Mouse (Mus musculus): Measurements from ENCODE around the gene Gm17268.

Gene Gm17268

DNA sequence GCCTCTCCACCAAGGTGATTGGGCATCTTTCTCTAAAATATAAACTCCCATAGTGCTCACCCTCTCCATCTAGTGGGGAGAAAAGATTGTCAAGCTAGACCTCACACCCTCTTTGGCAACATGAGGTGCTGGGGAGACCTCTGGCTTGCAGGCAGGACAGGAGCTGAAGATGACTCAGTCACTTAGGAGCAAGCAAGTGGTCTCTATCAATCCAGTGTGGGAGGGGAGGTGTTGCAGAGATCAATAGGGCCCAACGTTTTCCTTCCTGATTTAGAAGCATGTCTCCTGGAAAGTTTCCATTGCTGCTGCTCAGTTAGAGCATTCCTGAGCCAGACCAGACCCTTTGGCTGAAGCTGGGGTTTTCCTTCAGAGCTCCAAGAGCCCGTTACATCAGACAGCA lies at the start of gene Gm17268:
Gene Gm17268 (minus strand): TSS at position 28 of the 400 bp plus-strand sequence.
- DNase-seq (ENCODE audit: low read depth, low spot score): no peak

DNA sequence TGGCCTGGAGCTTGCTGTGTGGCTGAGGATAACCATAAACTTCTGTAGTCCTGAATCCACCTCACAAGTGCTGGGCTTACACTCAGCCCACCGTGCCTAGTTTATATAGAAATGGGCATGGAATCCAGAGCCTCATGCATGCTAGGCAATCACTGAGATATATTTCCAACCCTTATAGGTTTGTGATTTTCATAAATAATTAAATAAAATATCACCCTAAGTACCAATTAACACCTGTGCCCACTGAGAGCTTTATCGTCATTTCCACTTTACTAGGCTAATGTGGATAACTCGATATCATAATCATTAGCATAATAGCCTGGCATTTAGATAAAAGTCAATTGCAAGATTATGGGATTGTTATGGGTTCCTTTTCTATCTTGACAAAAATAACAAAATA lies 46.0 kb upstream of the Gm17268 start:
- no peak for DNase-seq (ENCODE audit: low read depth, low spot score)

DNA sequence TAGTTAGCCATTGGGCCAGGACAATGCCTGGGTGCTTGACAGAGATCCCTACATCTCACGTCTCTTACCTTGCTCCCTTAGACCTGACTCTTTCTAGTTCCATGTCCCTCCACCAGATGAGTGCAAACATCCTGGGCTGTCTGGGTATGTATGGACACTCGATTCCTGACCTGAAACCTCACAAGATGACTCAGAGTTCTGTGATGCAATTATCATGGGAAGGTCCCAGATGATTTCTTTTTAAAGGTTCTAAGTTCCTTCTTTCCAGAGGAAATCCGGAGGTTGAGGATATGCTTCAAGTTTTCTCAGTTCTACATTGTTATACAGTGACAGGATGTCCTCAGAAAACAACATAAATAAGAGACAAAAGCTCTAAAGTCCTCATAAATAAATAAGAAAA lies 42.5 kb upstream of the Gm17268 start:
- no peak for DNase-seq (ENCODE audit: low read depth, low spot score)

DNA sequence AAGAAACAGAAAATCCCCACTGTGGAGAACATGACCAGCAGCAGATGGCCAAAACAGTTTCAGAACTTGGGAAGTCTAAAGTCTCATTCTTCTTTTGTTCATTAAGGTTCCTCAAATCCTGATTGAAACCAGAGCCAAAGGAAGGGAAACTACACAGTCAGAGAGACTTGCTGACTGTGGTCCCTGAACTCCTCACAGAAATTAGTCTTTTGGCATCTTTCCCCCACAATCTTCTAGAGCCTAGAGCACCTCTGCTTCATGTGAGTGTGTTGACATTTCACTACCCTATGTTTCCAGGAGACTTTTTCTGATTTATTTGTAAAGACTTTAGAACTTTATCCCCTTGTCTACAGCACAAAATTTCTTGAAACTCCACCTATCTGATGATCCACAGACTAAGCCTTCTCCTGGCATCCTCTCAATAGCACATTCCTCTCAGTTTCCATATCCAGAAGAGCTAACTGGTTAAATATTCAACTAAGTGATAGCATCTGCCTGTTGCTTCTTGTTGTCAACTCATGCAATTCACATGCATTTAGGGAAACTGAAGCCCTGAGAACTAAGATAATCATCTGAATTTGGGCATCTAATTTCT lies 39.9 kb upstream of the Gm17268 start:
- DNase-seq (ENCODE audit: low read depth, low spot score): no peak

DNA sequence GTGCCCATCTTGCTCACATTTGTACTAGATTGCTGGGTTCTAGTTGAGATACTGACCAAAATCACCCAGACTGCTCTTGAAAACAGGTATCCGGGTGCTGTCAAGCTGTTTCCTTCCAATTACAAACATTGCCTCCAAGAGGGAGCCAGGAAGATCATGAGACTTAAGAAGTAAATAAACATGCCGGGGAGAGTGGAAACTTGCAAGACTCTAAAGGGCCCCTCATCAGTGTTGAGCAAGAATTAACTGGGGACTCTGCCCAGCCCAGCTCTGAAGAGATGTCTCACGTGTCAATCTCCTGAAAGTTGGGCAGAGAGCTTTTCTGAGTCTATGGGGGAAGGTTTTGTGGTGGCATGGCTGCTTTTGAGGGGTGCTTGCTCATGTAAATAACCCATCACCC lies 38.7 kb upstream of the Gm17268 start:
- DNase-seq (ENCODE audit: low read depth, low spot score): no peak

DNA sequence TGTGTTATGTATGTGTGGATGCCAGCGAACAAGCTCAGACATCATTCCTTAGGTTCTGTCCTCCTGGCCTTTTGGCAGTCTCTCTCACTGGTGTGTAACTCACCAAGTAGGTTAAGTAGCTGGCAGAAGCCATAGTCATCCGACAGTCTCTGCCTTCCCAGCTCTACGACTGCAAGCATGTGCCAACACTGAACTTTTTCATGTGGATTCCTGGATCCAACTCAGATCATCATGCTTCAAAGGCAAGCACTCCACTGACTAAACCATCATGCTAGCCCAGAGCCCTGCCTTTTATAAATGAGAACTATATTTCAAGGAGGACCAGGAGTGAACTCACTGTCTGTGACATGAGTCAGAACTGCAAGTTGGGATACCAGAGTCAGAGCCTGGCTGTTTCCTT lies 35.3 kb upstream of the Gm17268 start:
- DNase-seq (ENCODE audit: low read depth, low spot score): no peak

DNA sequence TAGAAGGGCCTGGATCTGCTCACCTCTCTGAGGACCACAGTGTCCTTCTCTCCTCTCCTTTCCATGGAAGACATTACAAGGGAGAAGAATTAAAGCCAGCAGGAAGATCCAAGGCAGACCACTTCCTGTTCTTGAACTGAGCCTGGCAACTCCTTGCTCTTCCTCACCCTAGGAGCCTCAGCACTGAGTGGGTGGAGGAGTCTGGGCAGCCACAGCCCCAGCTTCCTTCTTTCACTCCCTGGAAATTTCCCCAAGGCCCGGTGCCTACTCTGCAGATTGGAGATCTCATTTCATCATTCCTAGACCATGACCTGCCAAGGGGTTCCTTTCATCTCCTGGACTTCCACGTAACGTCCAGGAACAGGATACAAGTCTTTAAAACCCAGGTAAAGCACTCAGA lies 34.6 kb upstream of the Gm17268 start:
- no peak for DNase-seq (ENCODE audit: low read depth, low spot score)

DNA sequence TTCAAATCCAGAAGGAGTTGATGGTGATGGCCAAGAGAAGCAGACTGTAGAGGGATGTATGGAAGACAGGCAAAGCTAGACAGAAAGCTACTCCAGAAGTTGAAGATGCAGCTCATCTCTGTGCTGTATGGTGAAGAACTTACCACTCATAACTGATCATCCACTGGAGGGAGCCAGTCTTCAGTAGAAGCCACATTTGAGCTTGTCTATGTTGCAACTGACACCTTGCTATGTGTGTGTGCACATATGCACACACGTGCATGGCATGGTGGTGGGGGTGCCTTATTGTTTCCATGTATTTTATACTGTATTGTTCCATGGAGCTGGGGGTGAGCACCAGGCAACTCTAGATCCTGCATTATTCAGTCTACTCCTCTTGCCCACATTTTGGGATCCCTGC lies 34.0 kb upstream of the Gm17268 start:
- DNase-seq (ENCODE audit: low read depth, low spot score): no peak

DNA sequence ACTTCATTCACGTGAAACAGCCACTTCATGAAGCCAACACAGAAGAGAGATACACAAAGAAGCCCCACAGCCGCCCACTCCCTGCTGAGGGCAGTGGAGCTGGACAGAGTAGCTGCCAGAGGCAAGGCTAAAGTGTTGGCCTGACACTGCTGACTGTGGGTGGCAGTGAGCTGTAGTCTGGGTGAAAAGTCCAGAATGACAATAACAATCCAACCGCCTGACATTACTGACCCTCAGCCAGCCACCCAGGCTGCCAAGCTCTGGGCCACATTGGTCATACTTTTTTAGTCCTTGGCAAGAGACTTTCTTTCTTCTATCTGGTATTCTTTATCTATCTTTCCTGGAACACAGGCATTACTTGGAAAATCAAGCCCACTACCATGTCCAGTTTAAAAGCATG lies 32.7 kb upstream of the Gm17268 start:
- DNase-seq (ENCODE audit: low read depth, low spot score): no peak

DNA sequence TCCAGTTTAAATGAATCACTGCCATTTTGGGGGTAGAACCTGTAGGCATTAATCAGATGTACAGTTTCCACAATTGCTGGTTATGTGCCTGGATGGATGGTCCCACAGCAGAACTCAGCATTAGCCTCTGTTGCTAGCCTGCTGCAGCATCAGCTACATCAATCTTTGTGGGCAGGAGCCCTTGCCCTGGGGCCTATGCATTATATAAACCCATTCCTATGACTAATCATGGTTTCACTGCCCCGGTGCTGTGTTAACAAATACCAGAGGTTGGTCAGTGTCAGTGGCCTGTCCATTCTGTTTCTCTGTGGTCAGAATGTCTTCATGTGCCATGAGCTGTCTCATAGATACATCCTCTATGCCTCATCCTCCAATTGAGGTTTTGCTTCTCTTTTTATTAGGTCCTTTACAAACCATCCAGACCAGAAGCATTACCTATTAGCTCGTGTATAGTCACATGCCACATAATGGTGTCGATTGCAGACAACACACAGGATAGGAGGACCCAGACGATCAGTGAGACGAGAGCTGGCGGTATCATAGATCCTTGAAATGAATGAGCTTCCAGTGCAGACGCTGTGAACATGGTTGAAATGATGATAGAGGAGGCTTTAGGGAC lies 28.7 kb upstream of the Gm17268 start:
- DNase-seq (ENCODE audit: low read depth, low spot score): no peak

DNA sequence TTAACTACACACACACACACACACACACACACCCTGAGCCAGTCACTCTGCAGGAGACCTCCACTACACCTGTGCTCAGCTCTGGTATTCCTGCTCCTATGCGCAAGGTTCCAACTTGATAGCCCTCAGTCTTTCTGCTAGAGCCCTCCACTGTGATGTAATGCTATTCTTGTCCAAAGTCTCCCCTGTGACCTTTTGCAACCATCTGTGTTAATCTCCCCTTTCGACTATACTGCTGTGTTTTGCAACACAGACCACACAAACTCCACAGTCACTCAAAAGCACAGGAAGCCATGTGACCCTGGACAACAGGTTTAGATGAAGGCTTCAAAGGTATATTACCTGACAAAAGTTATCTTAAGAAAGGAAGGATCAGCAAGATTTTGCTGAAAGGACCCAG lies 25.1 kb upstream of the Gm17268 start:
- no peak for DNase-seq (ENCODE audit: low read depth, low spot score)

DNA sequence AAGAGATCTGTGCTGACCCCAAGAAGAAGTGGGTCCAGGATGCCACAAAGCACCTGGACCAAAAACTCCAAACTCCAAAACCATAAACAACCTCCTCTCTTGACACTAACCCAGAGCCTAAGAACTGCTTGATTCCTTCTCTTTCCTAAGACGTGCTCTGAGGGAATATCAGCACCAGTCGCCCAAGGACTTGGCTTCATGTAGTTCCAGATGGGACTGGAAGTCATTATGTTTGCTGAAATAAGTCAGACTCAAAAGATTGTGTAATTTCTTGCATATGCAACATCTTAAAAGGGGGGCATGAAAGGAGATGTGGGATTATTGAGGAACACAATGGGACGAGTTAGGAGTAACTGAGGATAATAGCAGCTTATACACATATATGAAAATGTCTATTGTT lies 23.9 kb upstream of the Gm17268 start:
- DNase-seq (ENCODE audit: low read depth, low spot score): no peak

DNA sequence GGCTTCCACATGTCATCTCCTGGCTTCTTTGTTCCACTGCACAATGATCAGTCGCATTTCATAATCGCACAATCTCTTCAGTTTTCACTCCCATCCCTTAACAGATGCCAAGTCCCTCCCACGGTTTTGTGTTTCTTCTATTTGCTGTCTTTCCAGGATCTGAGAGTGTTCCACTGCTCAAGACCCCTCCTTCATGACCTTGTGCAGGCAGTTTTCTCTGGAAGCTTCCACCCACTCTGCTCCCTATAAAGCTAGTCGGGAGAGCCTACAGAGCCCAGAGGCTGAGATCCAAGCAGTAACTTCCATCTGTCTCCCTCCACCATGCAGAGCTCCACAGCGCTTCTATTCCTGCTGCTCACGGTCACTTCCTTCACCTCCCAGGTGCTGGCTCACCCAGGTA lies 19.3 kb upstream of the Gm17268 start, which contains the start of gene Ccl11:
Gene Ccl11 (plus strand): TSS at position 178 of the 400 bp plus-strand sequence.
- no peak for DNase-seq (ENCODE audit: low read depth, low spot score)

DNA sequence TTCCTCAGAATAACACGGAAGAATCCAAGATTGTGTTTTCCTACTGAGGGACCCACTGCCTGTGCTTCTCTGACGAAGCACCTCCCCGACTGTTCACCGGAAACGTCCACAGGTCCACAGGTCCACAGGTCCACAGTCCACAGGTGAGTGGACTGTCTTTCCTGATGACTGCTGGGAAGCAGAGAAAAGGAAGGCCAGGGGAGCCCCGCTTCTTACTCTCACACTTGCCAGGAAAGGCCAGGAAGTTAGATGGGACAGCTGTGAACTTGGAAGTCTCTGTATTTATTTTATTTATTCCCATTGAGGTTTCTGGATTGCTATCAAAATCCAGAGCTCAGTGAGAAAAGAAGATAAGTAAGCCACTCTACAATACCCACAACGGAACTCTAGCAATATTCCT lies 15.5 kb upstream of the Gm17268 start:
- no peak for DNase-seq (ENCODE audit: low read depth, low spot score)

DNA sequence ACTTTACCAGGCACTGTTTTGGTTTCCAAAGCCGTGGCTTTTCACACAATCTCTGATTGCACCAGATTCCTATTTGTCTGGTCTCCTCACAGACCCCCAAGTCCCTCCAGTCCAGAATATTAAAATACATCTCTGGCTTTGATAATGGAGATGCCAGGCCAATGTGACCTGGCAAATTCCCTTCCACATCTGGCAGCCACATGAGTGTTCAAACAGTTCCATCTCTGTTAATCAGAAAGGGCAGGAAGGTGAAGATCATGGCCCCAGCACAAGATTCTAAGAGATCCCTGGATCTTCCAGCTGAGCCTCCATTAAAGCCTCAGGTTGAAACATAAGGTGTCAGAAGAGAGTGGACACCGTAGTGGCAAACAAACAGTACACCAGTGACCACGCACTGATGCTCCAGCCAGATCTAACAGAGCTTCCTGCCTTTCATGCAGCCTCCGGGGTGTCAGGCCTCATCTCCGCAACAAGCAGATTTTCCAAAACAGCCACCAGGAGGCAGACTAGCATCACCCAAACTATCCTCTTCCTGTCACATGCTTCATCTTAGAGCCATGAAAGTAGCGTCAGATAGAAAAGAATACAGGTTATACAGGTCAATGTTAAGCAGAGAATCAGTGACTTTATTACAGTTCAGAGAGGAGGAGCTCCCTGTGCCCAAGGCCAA lies 9.5 kb upstream of the Gm17268 start:
- DNase-seq (ENCODE audit: low read depth, low spot score): peak; percentile 67

DNA sequence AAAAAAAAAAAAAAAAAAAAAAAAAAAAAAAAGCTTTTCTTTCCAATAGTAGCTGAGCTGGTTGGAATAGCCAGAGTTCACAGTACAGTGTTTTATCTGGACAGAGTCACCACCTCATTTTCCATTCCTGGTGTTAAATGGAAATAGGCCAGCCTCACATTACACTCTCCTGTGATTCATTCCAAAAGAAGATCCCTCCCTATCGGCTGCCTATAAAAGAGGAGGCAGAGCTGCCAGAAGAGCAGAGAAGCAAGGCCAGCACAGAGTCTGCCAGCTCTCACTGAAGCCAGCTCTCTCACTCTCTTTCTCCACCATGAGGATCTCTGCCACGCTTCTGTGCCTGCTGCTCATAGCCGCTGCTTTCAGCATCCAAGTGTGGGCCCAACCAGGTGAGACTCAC lies 7.1 kb upstream of the Gm17268 start, which contains the start of gene Ccl7:
Gene Ccl7 (plus strand): TSS at position 242 of the 400 bp plus-strand sequence.
- DNase-seq (ENCODE audit: low read depth, low spot score): no peak

DNA sequence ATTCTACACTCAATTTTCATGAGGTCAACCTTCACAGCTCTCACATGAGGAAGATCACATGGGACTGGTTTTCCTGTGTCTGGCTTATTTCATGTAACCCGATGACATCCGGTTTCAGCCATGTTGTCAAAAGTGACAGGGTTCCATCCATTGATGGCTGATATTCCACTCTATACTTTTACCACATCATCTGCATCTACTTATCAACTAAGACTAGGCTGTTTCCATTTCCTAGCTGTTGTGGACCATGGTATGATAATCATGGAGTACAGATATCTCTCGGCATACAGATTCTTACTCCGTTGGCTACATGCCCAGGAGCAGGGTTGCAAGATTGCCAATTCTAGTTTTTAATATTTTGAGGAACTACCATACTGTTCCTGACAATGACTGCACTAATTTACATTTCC lies 3.3 kb upstream of the Gm17268 start:
- no peak for DNase-seq (ENCODE audit: low read depth, low spot score)

DNA sequence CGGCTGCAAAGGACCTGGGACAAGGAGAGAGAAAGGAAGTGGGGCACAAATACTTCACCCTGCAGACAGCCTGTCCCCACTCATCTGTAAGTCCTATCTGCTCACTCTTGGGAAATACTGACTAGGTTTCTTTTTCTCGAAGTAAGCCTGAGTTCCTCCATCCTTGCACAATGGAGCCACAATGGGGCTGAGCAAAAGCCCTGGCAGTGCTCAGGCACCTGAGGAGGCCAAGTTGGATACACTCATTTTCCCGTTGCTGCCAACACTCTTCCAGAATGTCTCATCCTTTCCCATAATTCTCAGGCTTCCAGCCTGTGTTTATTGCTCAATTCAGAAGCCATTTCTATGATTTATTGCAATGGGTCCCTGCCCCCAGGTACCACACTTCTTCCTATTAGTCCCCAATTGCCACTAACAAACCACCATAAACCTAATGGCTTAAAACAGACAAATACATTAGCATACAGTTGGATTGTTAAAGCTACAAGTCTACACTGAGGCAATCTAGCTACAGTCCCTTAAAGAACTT lies 834 bp upstream of the Gm17268 start:
- DNase-seq (ENCODE audit: low read depth, low spot score): no peak

DNA sequence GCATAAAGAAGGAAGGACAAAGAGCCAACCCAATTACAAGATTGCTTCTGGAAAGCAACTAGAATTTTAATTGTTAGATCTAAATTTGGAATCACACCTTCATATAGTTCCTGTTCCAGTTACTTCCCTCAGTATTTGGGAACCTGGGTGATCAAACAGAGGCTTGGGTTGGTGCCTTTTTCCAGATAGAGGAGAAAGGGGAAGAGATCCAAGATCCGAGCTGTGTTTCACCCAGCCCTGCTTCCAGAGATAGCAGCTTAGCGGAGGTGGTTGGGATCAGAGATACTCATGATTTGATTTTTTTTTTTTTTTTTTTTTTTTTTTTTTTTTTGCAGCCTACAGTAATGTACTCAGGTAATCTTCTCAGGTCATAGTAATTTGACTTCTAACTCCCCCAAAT lies 2.5 kb downstream of the Gm17268 start:
- no peak for DNase-seq (ENCODE audit: low read depth, low spot score)

DNA sequence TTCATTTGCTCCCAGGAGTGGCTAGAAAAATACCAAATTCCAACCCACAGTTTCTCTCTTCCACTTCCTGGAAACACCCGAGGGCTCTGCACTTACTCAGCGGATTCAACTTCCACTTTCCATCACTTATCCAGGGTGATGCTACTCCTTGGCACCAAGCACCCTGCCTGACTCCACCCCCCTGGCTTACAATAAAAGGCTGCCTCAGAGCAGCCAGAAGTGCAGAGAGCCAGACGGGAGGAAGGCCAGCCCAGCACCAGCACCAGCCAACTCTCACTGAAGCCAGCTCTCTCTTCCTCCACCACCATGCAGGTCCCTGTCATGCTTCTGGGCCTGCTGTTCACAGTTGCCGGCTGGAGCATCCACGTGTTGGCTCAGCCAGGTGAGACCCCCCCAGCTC lies 3.0 kb downstream of the Gm17268 start, which contains the start of gene Ccl2:
Gene Ccl2 (plus strand): TSS at position 216 of the 400 bp plus-strand sequence.
- DNase-seq (ENCODE audit: low read depth, low spot score): no peak

DNA sequence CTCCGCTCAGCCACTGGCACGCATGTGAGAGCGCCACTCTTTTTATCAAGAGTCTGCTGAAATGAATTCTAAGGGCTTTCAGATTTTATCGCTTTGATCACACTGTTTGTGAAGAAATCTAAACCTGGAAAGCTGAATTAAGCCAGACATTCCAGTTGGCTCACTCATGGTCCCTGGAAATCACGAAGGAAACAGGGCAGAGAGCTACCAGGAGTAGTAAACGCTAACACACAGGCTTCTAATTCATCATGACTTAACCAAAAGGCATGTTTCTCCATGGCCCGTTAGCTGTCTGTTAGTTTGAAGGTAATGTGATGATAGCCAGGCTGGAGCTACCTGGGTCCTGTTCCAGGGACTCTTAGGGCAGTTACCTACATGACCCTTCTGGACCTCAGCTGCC lies 3.9 kb downstream of the Gm17268 start:
- DNase-seq (ENCODE audit: low read depth, low spot score): no peak

DNA sequence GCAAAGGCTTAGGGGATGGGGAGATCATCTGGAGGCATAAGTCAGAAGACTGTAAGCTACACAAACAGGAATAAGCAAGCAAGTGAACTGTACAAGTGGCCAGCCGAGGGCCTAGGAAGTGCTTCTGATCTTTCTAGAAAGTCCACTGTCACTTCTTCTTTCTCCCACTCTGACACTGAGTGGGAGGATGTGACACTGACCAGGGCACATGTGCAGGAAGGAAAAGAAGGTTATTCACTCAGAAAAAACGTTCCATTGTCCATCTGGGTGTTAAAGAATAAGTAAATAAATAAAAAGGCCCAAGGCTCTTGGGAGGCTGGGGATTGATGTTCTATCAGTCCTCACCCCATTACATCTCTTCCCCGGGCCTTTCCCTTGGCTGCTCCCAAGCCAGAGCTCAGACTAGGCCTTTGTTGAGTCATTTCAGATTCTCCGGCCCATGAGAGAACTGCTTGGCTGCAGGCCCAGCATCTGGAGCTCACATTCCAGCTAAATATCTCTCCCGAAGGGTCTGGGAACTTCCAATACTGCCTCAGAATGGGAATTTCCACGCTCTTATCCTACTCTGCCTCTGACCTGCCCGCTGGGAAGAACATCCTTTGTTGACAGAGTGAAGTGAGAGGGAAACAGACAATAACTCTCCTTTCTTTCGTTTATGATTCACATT lies 5.6 kb downstream of the Gm17268 start:
- DNase-seq (ENCODE audit: low read depth, low spot score): no peak

Data from ES-CJ7 (cell line).